ENCODE assay signal across 11 mouse cellular contexts in genomic region chr13:45583061-45583460, GRCm38 (mm10).
A peak's percentile ranks its signal among the peaks of the same experiment; 100 is the strongest.
DNase-seq lines count a peak whose midpoint lies in the region; ATAC-seq and TF ChIP-seq lines count a peak whose summit lies in the region.
"Had no signal": no experiment of that assay in that cellular context is flagged by ENCODE, and none has a peak within 500 bp of the region (broad histone marks: within the 10 kb centered on the region; RNA-seq: fewer than 3 reads in every experiment).

No protein-coding gene starts in this region.

- no peaks in the 10 kb centered on the region; the same call in none of the 2 replicates for H3K4me1 ChIP-seq in kidney, postnatal 0 days (replicated peaks; ENCODE audit: insufficient read depth, low read length)
- H3K4me1 ChIP-seq in kidney, embryonic 16.5 days (ENCODE audit: insufficient read depth, low read length) = 0 out of 2 replicates have a peak, but pooled peaks cover 10% of the 10 kb centered on the region
- no peaks in the 10 kb centered on the region for H3K4me1 ChIP-seq in CH12.LX (ENCODE audit: control insufficient read depth in 1 of 2, insufficient read depth in 2 of 2)
- peaks cover 15% of the 10 kb centered on the region for H3K4me1 ChIP-seq in limb, embryonic 10.5 days
- no peaks in the 10 kb centered on the region for H3K4me1 ChIP-seq in thymus, adult 2 months (replicated peaks; ENCODE audit: control insufficient read depth, insufficient read depth, low read length)

- no peak for TF ChIP-seq RAD21 in CH12.LX (IDR thresholded peaks at IDR 0.05; ENCODE audit: low read depth, low read length)

- H3K4me3 ChIP-seq in kidney, postnatal 0 days (replicated peaks; ENCODE audit: low read depth, low read length) = no peak overlapping the region
- H3K4me3 ChIP-seq in kidney, embryonic 16.5 days (ENCODE audit: low read length) = no peak overlapping the region
- H3K4me3 ChIP-seq in CH12.LX (replicated peaks in 1 of 3; ENCODE audit: low read depth in 2 of 3, low read length in 2 of 3, poor library complexity in 1 of 3) = no peak overlapping the region
- no peak overlapping the region for H3K4me3 ChIP-seq in limb, embryonic 10.5 days
- no peak overlapping the region for H3K4me3 ChIP-seq in thymus, adult 2 months (ENCODE audit: control insufficient read depth, insufficient read depth, low read length)
- H3K4me3 ChIP-seq: heart, embryonic 13.5 days; myocyte had no signal

- no peaks in the 10 kb centered on the region for H3K79me2 ChIP-seq in CH12.LX (replicated peaks; ENCODE audit: control insufficient read depth, extremely low read depth, insufficient read depth, poor library complexity, severe bottlenecking)

- H3K27me3 ChIP-seq in kidney, postnatal 0 days (ENCODE audit: insufficient read depth, low read length) = no peaks in the 10 kb centered on the region
- no peaks in the 10 kb centered on the region for H3K27me3 ChIP-seq in kidney, embryonic 16.5 days (ENCODE audit: insufficient read depth, low read length)
- H3K27me3 ChIP-seq in CH12.LX (replicated peaks) = no peaks in the 10 kb centered on the region
- H3K27me3 ChIP-seq in limb, embryonic 10.5 days (ENCODE audit: low read depth, poor library complexity, severe bottlenecking) = no peaks in the 10 kb centered on the region
- no peaks in the 10 kb centered on the region for H3K27me3 ChIP-seq in thymus, adult 2 months (ENCODE audit: control insufficient read depth, insufficient read depth, low read length)
- H3K27me3 ChIP-seq: heart, embryonic 13.5 days had no signal

- no peak overlapping the region for H3K9ac ChIP-seq in kidney, postnatal 0 days (ENCODE audit: low read depth, low read length)
- no peak overlapping the region for H3K9ac ChIP-seq in kidney, embryonic 16.5 days (replicated peaks; ENCODE audit: low read length)
- no peak overlapping the region for H3K9ac ChIP-seq in CH12.LX (ENCODE audit: insufficient read depth, low read depth)
- H3K9ac ChIP-seq: heart, embryonic 13.5 days had no signal

- no peaks in the 10 kb centered on the region for H3K9me3 ChIP-seq in kidney, postnatal 0 days (replicated peaks; ENCODE audit: low read length)
- H3K9me3 ChIP-seq in kidney, embryonic 16.5 days (ENCODE audit: low read length) = no peaks in the 10 kb centered on the region
- H3K9me3 ChIP-seq in CH12.LX (replicated peaks; ENCODE audit: low read length) = peaks cover 3% of the 10 kb centered on the region
- H3K9me3 ChIP-seq in limb, embryonic 10.5 days (replicated peaks) = no peaks in the 10 kb centered on the region
- H3K9me3 ChIP-seq: heart, embryonic 13.5 days had no signal

- H3K4me2 ChIP-seq in kidney, postnatal 0 days (ENCODE audit: low read length) = no peak overlapping the region
- H3K4me2 ChIP-seq in kidney, embryonic 16.5 days (replicated peaks; ENCODE audit: low read depth, low read length) = no peak overlapping the region
- H3K4me2 ChIP-seq in CH12.LX (ENCODE audit: insufficient read depth, low read depth, poor library complexity, severe bottlenecking) = no peak overlapping the region
- H3K4me2 ChIP-seq: heart, embryonic 13.5 days had no signal

- TF ChIP-seq POLR2A in CH12.LX (IDR thresholded peaks at IDR 0.05; ENCODE audit: low read depth, low read length) = no peak
- no peak for TF ChIP-seq POLR2A in thymus, adult 2 months (IDR thresholded peaks at IDR 0.05; ENCODE audit: control insufficient read depth, extremely low read depth, insufficient read depth, low read length, poor library complexity)

- no peak for DNase-seq in kidney, postnatal 0 days (ENCODE audit: low spot score)
- DNase-seq in CH12.LX (ENCODE audit: extremely low read depth) (peak; percentile 12), ES-CJ7 (ENCODE audit: low read depth, low spot score) (peak; percentile 71)
- DNase-seq in limb, embryonic 10.5 days (ENCODE audit: low spot score) = no peak
- DNase-seq in urinary bladder, adult 2 months (ENCODE audit: low spot score) = no peak
- DNase-seq in thymus, adult 2 months = no peak
- DNase-seq: kidney, adult 8-10 months; lung, postnatal 36 days had no signal

- TF ChIP-seq CTCF in kidney, postnatal 0 days (IDR thresholded peaks at IDR 0.05; ENCODE audit: low read depth) = peak; percentile 45; the same call in 1 of the 2 replicates
- peak; percentile 18 to 28; a peak in 2 of 4 replicates for TF ChIP-seq CTCF in CH12.LX (conservative IDR thresholded peaks at IDR 0.05 in 1 of 2, IDR thresholded peaks at IDR 0.05 in 1 of 2; ENCODE audit: low read depth in 2 of 2, low read length in 2 of 2)
- no peak for TF ChIP-seq CTCF in thymus, adult 2 months (IDR thresholded peaks at IDR 0.05; ENCODE audit: borderline replicate concordance, control insufficient read depth, extremely low read depth, insufficient read depth, low read length, poor library complexity)

- dilution Hi-C loops in CH12.LX (cut with MboI; ENCODE audit: extremely low pct_ligation_motif_present, extremely low pct_unique_long_range_greater_than_20kb, low sequenced_read_pairs) = no loop called here

- H3K36me3 ChIP-seq in kidney, postnatal 0 days (ENCODE audit: insufficient read depth, low read length) = no peaks in the 10 kb centered on the region
- no peaks in the 10 kb centered on the region for H3K36me3 ChIP-seq in kidney, embryonic 16.5 days (ENCODE audit: insufficient read depth, low read length)
- peaks cover 11 to 86% of the 10 kb centered on the region in 2 experiments for H3K36me3 ChIP-seq in CH12.LX (replicated peaks in 1 of 2; ENCODE audit: control insufficient read depth in 1 of 2, insufficient read depth in 1 of 2, low read length in 1 of 2)
- H3K36me3 ChIP-seq in limb, embryonic 10.5 days = no peaks in the 10 kb centered on the region
- no peaks in the 10 kb centered on the region for H3K36me3 ChIP-seq in thymus, adult 2 months (ENCODE audit: control insufficient read depth, insufficient read depth, low read length)

- H3K27ac ChIP-seq in kidney, postnatal 0 days = no peak overlapping the region
- H3K27ac ChIP-seq in kidney, embryonic 16.5 days (ENCODE audit: low read length) = no peak overlapping the region
- H3K27ac ChIP-seq in CH12.LX (ENCODE audit: insufficient read depth, low read depth) = no peak overlapping the region
- H3K27ac ChIP-seq in limb, embryonic 10.5 days = peak overlapping the region; percentile 61; the same call in 1 of the 2 replicates
- H3K27ac ChIP-seq in thymus, adult 2 months (ENCODE audit: control insufficient read depth, insufficient read depth, low read length) = no peak overlapping the region
- H3K27ac ChIP-seq: heart, embryonic 13.5 days had no signal

- WGBS in kidney, postnatal 0 days = 85% methylated on average over 5 of the region's 5 CpGs
- 86% methylated on average over 5 of the region's 5 CpGs for WGBS in kidney, embryonic 16.5 days
- WGBS in limb, embryonic 10.5 days = 90% methylated on average over 5 of the region's 5 CpGs
- WGBS in thymus, adult 2 months = 96% methylated on average over 5 of the region's 5 CpGs

- no peak for TF ChIP-seq EP300 in CH12.LX (IDR thresholded peaks at IDR 0.05; ENCODE audit: low read length)

- in situ Hi-C loops in CH12.LX (cut with MboI; ENCODE audit: low pct_ligation_motif_present, low pct_unique_long_range_greater_than_20kb, low sequenced_read_pairs) = no loop called here

- ATAC-seq in kidney, postnatal 0 days (replicated peaks; ENCODE audit: low FRiP score, low read depth) = no peak
- no peak for ATAC-seq in kidney, embryonic 16.5 days (ENCODE audit: low FRiP score, low TSS enrichment)

TF ChIP-seq in CH12.LX, 34 proteins besides CTCF, POLR2A, EP300 and RAD21:
- TF ChIP-seq MEF2A (IDR thresholded peaks at IDR 0.05; ENCODE audit: borderline replicate concordance, low read depth, low read length) = no peak
- TF ChIP-seq USF1 (IDR thresholded peaks at IDR 0.05; ENCODE audit: low read depth, low read length) = no peak
- no peak for TF ChIP-seq ZC3H11A (IDR thresholded peaks at IDR 0.05; ENCODE audit: low read depth, low read length)
- TF ChIP-seq MAZ (IDR thresholded peaks at IDR 0.05; ENCODE audit: low read depth, low read length) = no peak
- no peak for TF ChIP-seq GABPA (IDR thresholded peaks at IDR 0.05; ENCODE audit: insufficient replicate concordance, low read depth, low read length)
- no peak for TF ChIP-seq ETS1 (conservative IDR thresholded peaks at IDR 0.05; ENCODE audit: low read depth, low read length)
- no peak for TF ChIP-seq NELFE (IDR thresholded peaks at IDR 0.05; ENCODE audit: low read depth, low read length)
- TF ChIP-seq MXI1 (IDR thresholded peaks at IDR 0.05; ENCODE audit: low read depth, low read length) = no peak
- no peak for TF ChIP-seq SMC3 (IDR thresholded peaks at IDR 0.05; ENCODE audit: low read depth, low read length)
- TF ChIP-seq IRF4 (IDR thresholded peaks at IDR 0.05; ENCODE audit: low read depth, low read length) = no peak
- no peak for TF ChIP-seq MAX (IDR thresholded peaks at IDR 0.05; ENCODE audit: low read length)
- no peak for TF ChIP-seq HCFC1 (IDR thresholded peaks at IDR 0.05; ENCODE audit: low read depth, low read length)
- no peak for TF ChIP-seq CHD2 (IDR thresholded peaks at IDR 0.05; ENCODE audit: low read length)

Comparison
In these comparisons a context has a peak if more than half of its experiments do, and no peak if none do; other contexts are left out.
1. DNase-seq: peak in CH12.LX (single experiment) and ES-CJ7 (single experiment); none in kidney, postnatal 0 days (single experiment), limb, embryonic 10.5 days (single experiment), urinary bladder, adult 2 months (single experiment) and thymus, adult 2 months (single experiment).